Mouse (Mus musculus) urinary bladder, adult 18-20 months (tissue): ENCODE measurements around the gene Gch1.

ENCODE experiments used
- DNase-seq, 2 experiments: peaks; one replicate each; pipeline ENCODE4 v3.0.0; 2022; ENCODE audit warnings: low spot score in 2 of 2, mixed read lengths in 2 of 2

Gene Gch1

GRCm38 (mm10) chr14:47188848-47189634 is at the start of gene Gch1:
Gene Gch1, minus strand, starts transcription at chr14:47189413.
- peak; percentile 68 to 85 for DNase-seq

GRCm38 (mm10) chr14:47237286-47237685 is 48.1 kb upstream of the Gch1 start:
- DNase-seq = no peak

- no peak for DNase-seq
Observed at GRCm38 (mm10) chr14:47236491-47236890, 47.3 kb upstream of the Gch1 start.

GRCm38 (mm10) chr14:47234526-47235250 is 45.5 kb upstream of the Gch1 start:
- DNase-seq = no peak

- DNase-seq = no peak
Observed at GRCm38 (mm10) chr14:47234032-47234431, 44.8 kb upstream of the Gch1 start.

- no peak for DNase-seq
Observed at GRCm38 (mm10) chr14:47233602-47234001, 44.4 kb upstream of the Gch1 start.

- no peak for DNase-seq
Observed at GRCm38 (mm10) chr14:47229796-47230376, 40.7 kb upstream of the Gch1 start.

GRCm38 (mm10) chr14:47225931-47226330 is 36.7 kb upstream of the Gch1 start:
- DNase-seq = no peak

- no peak for DNase-seq
Observed at GRCm38 (mm10) chr14:47224476-47225325, 35.5 kb upstream of the Gch1 start.

- no peak for DNase-seq
Observed at GRCm38 (mm10) chr14:47222631-47223450, 33.6 kb upstream of the Gch1 start.

GRCm38 (mm10) chr14:47221567-47221966 is 32.4 kb upstream of the Gch1 start:
- DNase-seq = no peak

- DNase-seq = no peak
Observed at GRCm38 (mm10) chr14:47220231-47221025, 31.2 kb upstream of the Gch1 start.

- DNase-seq = no peak
Observed at GRCm38 (mm10) chr14:47218766-47219606, 29.8 kb upstream of the Gch1 start.

GRCm38 (mm10) chr14:47216541-47216940 is 27.3 kb upstream of the Gch1 start:
- DNase-seq = no peak

- DNase-seq = no peak
Observed at GRCm38 (mm10) chr14:47214367-47214766, 25.2 kb upstream of the Gch1 start.

- DNase-seq = no peak
Observed at GRCm38 (mm10) chr14:47213305-47213704, 24.1 kb upstream of the Gch1 start.

- no peak for DNase-seq
Observed at GRCm38 (mm10) chr14:47209669-47210164, 20.5 kb upstream of the Gch1 start.

- no peak for DNase-seq
Observed at GRCm38 (mm10) chr14:47208564-47209493, 19.6 kb upstream of the Gch1 start.
